Mouse (Mus musculus): ENCODE results near the gene Rac1.

GRCm38 (mm10) chr5:143558731-143559130 is 30.9 kb upstream of the Rac1 start:
- TF ChIP-seq CTCF (IDR thresholded peaks at IDR 0.05; ENCODE audit: low read depth): no peak
- no peak for TF ChIP-seq EP300 (IDR thresholded peaks at IDR 0.05; ENCODE audit: low read depth)
